Mouse (Mus musculus) kidney, postnatal 25 days (tissue): ENCODE data around the gene Gm813.

Experiments used
- DNase-seq, 2 experiments: peaks; one replicate each; pipeline ENCODE4 v3.0.0; 2021; ENCODE audit warnings: mixed read lengths in 2 of 2

The Gm813 gene

GRCm38 (mm10) chr16:58603831-58604230, 12.9 kb downstream of the Gm813 start:
- DNase-seq, result no peak

- no peak for DNase-seq
Observed at GRCm38 (mm10) chr16:58600846-58601245, 15.9 kb downstream of the Gm813 start.

- no peak for DNase-seq
Observed at GRCm38 (mm10) chr16:58591299-58591698, 25.5 kb downstream of the Gm813 start.

- no peak for DNase-seq
Observed at GRCm38 (mm10) chr16:58589444-58589843, 27.3 kb downstream of the Gm813 start.

- DNase-seq, result no peak
Observed at GRCm38 (mm10) chr16:58573949-58574722, 42.6 kb downstream of the Gm813 start.

- DNase-seq, result no peak
Observed at GRCm38 (mm10) chr16:58570694-58571264, 46.0 kb downstream of the Gm813 start.
